Mouse (Mus musculus): ENCODE data around the gene Ankfn1.

The Ankfn1 gene

GRCm38 (mm10) chr11:89777431-89777830 lies at the start of gene Ankfn1:
Ankfn1 (minus strand) TSS chr11:89777653.
- DNase-seq (ENCODE audit: low spot score): no peak

DNA sequence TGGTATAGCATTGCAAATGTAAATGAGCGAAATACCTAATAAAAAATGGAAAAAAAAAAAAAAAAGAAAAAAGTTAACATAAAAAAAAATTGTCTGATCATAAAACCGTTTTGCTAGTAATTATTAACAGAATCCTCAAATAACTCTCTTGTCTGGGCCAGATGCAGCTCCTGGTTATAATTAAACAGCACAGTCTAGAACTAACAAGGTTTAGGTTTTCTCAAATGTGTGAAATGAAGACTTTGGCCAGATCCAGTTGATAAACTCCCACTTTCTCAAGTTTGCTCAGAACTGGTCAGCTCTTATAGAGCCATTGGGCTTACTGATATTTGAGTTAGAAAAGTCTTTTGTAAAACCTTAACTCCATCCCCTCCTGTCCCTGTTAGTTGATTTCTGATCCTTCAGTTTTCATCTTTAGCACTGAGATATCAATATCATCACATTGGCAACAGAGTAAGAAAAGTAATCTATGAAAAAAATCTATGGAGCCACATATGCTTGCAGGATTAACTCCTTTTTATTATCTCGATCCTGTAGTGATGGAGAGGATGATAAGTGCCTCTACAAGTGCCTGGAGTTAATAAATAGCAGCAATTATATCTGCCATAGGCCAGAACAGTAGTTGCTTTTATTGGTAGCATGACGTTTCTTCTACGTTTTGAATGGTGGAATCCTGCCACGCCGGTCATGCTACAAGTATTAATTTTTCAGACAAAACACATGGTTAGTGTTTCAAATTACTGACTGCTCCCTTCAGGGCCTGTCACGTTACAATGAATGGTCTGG lies 46.4 kb upstream of the Ankfn1 start:
- DNase-seq (ENCODE audit: low spot score): no peak

GRCm38 (mm10) chr11:89818594-89818993 lies 41.1 kb upstream of the Ankfn1 start:
- no peak for DNase-seq (ENCODE audit: low spot score)

- DNase-seq (ENCODE audit: low spot score): no peak
Observed at GRCm38 (mm10) chr11:89811403-89811802, 34.0 kb upstream of the Ankfn1 start.

DNA sequence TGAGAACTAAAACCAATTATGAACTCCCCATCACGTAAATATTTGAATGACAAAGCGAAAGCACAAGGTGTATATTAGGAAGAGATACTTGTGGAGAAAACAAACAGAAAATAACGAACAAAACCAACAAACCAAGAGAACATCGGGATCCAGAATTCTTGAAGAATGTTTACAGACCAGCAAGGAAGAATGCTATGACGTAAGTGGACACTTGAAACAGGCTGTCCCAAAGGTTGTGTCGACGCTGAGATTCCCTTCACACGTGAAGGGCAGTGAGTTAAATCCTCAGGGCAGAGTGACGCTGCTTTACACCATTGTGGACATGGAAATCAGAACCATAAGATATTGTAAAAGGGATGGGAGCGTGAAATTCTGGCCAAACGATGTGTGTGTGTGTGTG lies 30.5 kb upstream of the Ankfn1 start:
- DNase-seq (ENCODE audit: low spot score): no peak

- DNase-seq (ENCODE audit: low spot score): no peak
Observed at GRCm38 (mm10) chr11:89804822-89805221, 27.4 kb upstream of the Ankfn1 start.

DNA sequence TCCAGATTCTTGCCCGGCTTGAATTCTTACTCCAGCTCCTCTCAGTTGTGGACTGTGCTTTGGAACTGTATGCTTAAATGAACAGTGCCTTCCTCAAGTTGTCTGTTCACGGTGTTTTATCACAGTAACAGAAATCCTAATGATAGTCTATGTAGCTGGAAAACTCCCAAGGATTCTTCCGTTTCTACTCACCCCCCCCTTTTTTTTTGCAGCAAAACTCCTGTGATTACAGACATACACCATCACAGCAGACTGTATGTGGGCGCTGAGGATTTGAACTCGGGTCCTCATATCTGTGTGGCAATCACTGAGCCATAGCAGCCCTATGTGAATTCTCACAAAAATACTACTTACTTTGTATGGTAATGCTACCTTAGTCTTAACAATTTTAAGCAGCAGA lies 26.5 kb upstream of the Ankfn1 start:
- no peak for DNase-seq (ENCODE audit: low spot score)

DNA sequence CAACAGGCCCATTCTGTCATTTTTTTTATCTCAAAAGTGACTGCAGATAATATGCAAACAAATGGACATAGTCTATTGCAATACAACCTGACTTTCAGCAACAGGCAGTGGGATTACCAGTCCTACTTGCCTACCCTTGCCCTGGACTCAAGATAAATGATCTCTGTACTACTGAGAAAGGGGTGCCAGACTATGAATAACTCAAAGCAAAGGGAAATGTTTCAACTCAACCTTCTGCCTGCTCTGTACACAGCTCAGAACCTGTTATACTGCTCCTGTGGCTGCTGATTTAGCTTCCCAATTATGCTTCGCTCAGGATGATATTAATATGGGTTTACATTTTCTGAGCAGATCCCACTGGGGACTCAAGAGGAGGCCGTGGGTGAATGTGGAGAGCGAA lies 15.3 kb upstream of the Ankfn1 start:
- no peak for DNase-seq (ENCODE audit: low spot score)

GRCm38 (mm10) chr11:89776070-89776469 lies 1.4 kb downstream of the Ankfn1 start:
- no peak for DNase-seq (ENCODE audit: low spot score)

DNA sequence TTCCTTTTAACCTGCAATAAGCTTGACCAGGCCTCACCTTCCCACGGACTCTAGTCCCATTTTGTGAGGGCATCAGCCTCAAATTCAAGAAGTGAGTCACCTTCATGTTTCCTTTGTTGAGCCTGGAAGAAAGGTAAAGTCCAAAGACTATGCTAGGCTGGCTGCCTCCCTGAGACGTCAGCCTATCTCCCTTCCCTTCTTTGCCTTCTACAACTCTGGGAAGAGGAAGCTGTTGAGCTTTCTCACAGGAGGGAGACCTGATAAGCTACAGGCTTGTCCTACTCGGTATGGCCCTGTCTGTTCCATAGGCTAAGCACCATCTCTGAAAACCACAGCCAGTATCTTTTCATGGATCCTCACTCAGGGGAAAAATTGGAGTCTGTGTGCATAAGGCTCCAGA lies 2.5 kb downstream of the Ankfn1 start:
- DNase-seq (ENCODE audit: low spot score): no peak

DNA sequence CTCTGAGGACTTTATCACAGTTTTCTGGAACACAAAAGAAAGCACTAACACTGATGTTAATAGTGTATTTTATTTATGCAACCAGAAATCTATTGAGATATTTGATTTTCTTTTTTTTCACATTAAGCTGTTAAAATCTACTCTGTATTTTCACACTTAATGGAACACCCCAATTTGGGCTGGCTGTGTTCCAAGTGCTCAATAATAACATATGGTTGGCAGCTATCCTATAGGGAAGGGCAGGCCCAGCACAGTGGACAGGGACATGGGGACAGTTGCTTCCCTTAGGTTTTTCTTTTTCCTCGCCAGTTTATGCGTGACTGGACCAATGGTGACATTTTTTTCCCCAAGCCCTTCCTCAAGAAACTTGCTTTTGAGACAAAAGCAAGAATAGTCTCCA lies 4.5 kb downstream of the Ankfn1 start:
- DNase-seq (ENCODE audit: low spot score): no peak

- DNase-seq (ENCODE audit: low spot score): no peak
Observed at GRCm38 (mm10) chr11:89765770-89766148, 11.7 kb downstream of the Ankfn1 start.

DNA sequence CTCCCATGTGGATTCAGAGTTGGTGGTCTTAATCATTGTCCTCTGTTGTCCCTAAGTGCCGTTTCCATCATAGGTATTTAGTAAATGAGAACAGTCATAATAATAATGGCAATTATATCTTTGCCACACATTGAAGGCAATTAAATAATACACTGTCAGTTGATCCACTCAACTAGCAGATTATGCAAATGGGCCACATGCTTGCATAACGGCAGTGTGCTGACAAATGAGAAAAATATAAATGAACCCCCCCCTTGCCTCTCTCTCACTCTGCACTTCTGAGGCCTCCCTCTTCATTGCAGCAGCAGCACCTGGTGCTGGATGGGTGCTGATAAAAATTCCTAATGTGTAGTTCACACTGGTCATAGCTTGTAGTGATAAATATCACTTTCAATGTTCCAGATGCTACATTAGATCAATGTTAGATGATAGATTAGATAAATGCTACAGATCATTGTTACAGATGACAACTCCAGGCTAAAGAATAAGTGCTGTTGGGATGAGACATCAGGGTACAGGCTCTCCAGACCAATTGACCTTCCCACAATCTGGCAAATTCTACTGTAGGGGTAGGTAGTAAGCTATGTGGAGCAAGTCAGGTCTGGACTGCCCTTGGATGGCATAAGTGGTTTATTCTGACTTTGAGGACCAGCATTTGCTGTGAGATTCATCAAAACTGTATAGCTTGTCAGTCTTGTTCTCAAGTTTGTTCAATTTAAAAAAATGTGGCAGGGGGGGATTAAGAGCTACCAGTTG lies 12.3 kb downstream of the Ankfn1 start:
- no peak for DNase-seq (ENCODE audit: low spot score)

GRCm38 (mm10) chr11:89733973-89734693 lies 43.3 kb downstream of the Ankfn1 start:
- no peak for DNase-seq (ENCODE audit: low spot score)

DNA sequence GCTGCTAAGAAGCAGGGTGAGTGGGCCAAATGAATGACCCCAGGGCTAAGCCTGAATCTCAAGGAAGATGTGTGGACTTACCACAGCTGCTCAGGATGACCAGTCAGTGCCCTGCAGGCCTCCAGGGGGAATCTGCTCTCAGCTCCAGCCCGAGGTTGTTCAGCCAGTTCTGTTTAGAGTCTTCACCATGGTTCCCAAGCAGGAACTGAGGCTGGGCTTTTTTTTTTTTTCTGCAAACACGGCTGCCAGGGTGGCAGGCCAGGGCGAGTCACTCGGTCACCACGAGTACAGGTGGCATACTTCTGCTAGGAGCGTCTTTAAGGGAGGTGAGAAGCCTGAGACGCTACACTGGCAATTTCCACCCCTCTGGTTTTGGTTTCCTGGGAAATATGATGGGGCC lies 43.9 kb downstream of the Ankfn1 start:
- DNase-seq (ENCODE audit: low spot score): no peak

DNA sequence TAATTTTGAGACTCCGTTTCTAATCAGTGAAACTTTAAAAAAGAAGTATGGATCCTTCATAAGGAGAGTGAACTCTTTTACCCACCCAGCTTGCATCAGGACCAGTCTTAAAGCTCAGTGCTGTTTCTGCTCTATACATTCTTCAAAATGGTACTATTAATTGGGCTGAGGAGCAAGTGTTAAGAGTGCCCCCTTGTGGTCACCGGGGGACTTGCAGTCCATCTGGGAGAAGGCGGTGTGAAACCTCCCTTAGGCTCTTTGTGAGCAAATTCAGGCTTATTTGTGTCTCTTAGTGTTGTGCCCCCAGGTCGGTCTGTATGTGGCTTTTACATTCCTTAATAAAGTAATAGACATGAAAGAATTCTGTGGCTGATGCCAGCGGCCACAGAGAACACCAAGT lies 56.6 kb downstream of the Ankfn1 start:
- DNase-seq (ENCODE audit: low spot score): peak; percentile 70

- DNase-seq (ENCODE audit: low spot score): no peak
Observed at GRCm38 (mm10) chr11:89718491-89718982, 58.9 kb downstream of the Ankfn1 start.

DNA sequence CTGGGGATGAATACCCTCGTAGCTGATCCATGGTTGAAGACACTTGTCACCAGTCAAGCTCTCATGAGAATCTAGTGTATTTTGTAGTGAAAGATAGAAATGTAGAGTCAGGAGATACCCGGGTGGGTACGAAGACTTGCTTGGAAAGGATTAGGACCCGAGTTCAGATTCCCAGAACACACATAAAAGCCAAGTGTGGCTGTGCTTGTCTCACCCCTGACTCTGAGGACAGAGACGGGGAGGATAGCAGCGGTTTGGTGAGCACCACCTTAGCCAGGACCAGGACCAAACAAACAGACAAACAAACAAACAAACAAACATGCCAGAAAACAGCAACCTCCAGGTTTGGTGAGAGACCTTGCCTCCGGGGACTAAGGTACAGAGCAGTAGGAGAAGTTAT lies 61.1 kb downstream of the Ankfn1 start:
- DNase-seq (ENCODE audit: low spot score): no peak

DNA sequence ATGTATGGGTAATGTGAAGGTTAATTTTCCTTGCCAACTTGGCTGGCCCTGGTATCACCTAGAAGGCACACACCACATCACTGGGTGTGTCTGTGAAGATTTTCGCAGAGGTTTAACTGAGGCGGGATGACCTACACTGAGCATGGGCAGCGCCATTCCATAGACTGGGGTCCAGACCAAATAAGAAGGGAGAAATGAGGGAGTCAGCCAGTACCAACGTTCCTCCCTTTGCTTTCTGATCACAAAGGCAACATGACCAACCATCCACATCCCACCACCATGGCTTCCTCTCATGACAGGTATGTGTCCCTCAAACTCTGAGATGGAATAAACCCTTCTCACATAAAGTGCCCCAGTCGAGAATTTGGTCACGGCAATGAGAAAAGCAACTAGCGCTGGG lies 68.9 kb downstream of the Ankfn1 start:
- no peak for DNase-seq (ENCODE audit: low spot score)

DNA sequence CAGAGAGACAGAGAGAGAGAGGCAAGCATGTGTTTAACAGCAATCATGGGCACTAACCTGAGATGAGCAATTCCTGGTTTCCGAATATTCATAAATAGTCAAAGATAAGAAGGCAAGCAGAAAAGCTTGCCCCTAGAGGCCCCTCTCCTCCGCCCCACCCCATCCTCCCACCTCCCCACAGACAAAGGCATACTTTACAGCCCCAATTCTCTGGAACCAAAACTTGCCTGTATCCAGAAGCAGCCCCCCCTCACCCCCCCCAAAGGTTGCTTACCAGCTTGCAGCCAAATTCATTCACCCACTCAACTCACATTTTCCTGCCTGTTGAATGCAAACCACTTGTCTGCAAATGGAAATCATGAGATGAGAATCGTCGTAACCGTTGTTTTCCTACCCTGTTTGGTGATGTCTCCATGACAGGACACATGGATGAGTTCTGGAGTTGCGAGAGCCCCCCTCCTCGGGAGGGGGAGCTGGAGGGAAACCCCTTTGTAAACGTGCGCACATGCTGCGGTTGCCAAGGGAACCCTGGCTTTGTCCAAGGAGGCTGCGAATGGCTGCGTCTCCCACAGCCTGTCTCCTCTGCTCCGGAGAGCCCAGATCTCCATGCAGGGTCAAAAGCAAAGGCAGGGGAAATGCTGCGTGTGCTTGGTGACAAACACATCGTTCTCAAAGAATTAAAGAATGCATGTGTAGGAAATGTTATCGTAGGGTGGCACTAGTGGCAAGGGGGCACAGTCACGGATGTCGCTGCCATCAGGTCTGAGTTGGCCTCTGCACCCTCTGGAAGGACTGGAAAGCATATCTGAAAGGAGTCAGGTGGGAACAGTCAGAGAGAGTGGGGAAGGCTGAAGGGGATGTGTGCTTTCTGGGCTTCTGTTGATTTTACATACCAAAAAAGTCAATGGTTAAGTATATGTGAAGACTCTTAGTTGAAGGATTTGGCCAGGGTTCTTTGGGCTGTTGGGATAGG lies 80.7 kb downstream of the Ankfn1 start:
- DNase-seq (ENCODE audit: low spot score): no peak

GRCm38 (mm10) chr11:89693686-89694085 lies 83.8 kb downstream of the Ankfn1 start:
- DNase-seq (ENCODE audit: low spot score): no peak

GRCm38 (mm10) chr11:89676922-89677321 lies 100.5 kb downstream of the Ankfn1 start:
- no peak for DNase-seq (ENCODE audit: low spot score)
